Mouse (Mus musculus) forebrain, embryonic 10.5 days (tissue): ENCODE results near the gene Sh3gl2. TPM values are rescaled to one million over a fixed set of nuclear protein-coding genes. Genes with fewer than 3 reads are reported as not detected.
A peak's percentile ranks its signal among the peaks of the same experiment; 100 is the strongest.

ENCODE experiments used
- DNase-seq: peaks from one replicate; pipeline ENCODE4 v3.0.0-alpha.2; 2017; ENCODE audit warnings: low spot score; ENCODE audit errors: extremely low spot score
- H3K27ac ChIP-seq: fragments of 300-500 bp; sonication (generic); 2 replicates; pipeline ENCODE4 v1.5.1; 2016; ENCODE audit warnings: mild to moderate bottlenecking
- H3K27me3 ChIP-seq: fragments of 300-500 bp; sonication (generic); 2 replicates; pipeline ENCODE4 v1.6.1; 2016; ENCODE audit warnings: mild to moderate bottlenecking; ENCODE audit not compliant: poor library complexity, severe bottlenecking
- H3K36me3 ChIP-seq: fragments of 300-500 bp; sonication (generic); replicated peaks from 2 replicates; pipeline ENCODE4 v1.6.1; 2016; ENCODE audit warnings: mild to moderate bottlenecking, moderate library complexity
- H3K4me1 ChIP-seq: fragments of 300-500 bp; sonication (generic); 2 replicates; pipeline ENCODE4 v1.6.1; 2016
- H3K4me3 ChIP-seq: fragments of 300-500 bp; sonication (generic); 2 replicates; pipeline ENCODE4 v1.5.1; 2016; ENCODE audit warnings: mild to moderate bottlenecking, moderate library complexity
- H3K9me3 ChIP-seq: fragments of 300-500 bp; sonication (generic); 2 replicates; pipeline ENCODE4 v1.6.1; 2016; ENCODE audit warnings: mild to moderate bottlenecking, moderate library complexity
- WGBS: fragments of 180-500 bp; shearing (Covaris S2); methylation state at CpG from one replicate; pipeline ENCODE4 v1.1.7; 2016; 5-methylcytosine and 5-hydroxymethylcytosine counted together
- polyA plus RNA-seq: library from polyadenylated mRNA; unstranded; fragments of >200 nt; fragmentation: Nextera tagmentation; extraction: Ambion mirVana; gene quantifications from 2 replicates; pipeline ENCODE4 v1.2.1, GENCODE M21; 2016

The Sh3gl2 gene
- 2.0 and 2.6 TPM in 2 replicates for polyA plus RNA-seq

DNA sequence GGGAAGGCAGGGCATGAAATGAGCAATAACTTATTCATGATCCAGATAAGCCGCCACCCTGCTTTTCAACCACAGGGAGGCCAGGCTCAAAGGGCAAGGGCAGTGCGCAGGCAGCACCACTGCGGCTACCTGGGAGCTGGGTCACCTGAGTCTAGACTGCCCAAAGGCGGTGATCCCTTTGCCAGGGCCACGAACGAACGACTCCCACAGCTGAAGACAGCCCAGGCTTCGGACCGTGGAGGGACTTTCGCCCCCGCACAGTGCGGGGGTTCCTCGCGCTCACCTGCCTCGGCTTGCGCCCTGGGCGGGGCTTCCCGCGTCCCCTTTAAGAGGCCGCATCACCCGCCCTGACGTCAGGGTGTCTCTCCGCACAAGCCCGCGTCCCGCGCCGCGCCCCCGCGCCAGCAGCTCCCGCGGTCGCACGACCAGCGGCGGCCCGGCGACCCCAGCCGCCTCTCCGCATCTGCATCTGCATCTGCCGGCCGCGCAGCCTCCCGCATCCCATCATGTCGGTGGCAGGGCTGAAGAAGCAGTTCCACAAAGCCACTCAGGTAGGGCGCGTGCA, at the start of gene Sh3gl2:
Sh3gl2 (plus strand) TSS at position 56 of the 565 bp plus-strand sequence.
- Histone ChIP-seq H3K4me1 (peaks cover 14% of the 10 kb centered on the region), H3K9me3 (no peaks in the 10 kb centered on the region), H3K4me3 (peak within 1 kb of the TSS; percentile 82), H3K36me3 (no peaks in the 10 kb centered on the region), H3K27ac (peak within 1 kb of the TSS; percentile 79), H3K27me3 (peaks cover 73% of the 10 kb centered on the region)
- DNase-seq, result peak; percentile 17
- WGBS, result under 1% methylated on average over 48 of the region's 48 CpGs

DNA sequence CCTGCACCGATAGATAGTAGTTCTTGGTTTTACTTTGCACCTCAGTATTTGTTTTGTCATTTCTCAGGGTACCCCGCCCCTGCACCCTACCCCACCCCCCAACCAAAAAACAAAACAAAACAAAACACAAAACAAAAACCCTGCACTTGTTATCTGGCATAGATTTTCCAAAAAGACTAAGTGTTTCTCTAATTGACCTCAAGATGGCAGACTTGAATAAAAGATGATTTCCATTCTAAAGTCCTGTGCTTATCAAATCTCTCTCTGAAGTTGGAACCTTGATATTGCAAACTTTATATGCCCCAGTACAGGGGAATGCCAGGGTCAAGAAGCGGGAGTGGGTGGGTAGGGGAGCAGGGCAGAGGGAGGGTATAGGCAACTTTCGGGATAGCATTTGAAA, 43.8 kb upstream of the Sh3gl2 start:
- no peak for DNase-seq
- Histone ChIP-seq H3K9me3 (no peaks in the 10 kb centered on the region), H3K36me3 (no peaks in the 10 kb centered on the region), H3K27ac (no peak overlapping the region), H3K4me1 (no peaks in the 10 kb centered on the region), H3K4me3 (no peak overlapping the region), H3K27me3 (no peaks in the 10 kb centered on the region; the same call in 1 of the 2 replicates)
- WGBS, result 67% methylated on average over 4 of the region's 4 CpGs

DNA sequence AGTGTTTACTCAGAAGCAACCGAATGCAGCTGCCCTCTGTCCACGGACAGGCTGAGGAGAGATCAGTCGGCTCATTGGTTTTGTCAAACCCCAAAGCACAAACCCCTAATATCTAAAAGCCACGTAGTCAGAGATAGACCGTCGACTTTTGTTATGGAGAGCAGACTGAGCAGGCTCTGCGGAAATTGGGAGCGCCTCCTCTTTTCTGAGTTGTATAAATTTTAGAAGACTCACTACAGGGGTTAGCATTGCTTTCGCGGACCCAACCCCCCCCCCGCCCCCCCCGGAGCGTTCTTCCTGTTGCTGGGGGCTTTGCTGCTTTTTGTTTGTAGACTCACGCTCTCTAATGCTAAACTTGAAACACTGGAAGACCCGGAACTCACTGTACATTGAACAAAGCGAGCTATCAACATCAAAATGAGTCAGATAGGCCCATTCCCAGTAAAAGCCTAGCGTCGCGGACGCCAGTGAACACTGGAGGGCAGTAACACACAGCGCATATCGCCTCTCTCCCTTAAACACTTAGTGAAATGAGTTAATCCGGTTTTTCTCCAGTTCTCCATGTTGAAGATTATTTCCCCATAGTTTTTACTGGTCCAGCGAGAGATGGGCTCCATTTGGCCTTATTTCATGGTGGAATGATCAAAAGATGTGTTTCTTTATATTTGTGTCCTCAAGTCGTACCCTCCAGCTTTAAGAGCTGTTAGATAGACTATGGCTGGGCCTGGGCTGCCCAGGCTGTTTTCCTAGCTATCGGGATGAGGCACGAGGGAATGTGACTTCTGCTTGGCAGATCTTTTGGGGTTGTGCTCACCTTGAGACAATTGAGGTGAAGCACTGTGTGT, 42.2 kb upstream of the Sh3gl2 start:
- H3K27ac ChIP-seq, result peak overlapping the region; percentile 51; the same call in 1 of the 2 replicates
- WGBS, result 32% methylated on average over 27 of the region's 27 CpGs
- H3K4me1 ChIP-seq, result no peaks in the 10 kb centered on the region
- peak; percentile 56 for DNase-seq
- H3K4me3 ChIP-seq, result peak overlapping the region; percentile 20; the same call in 1 of the 2 replicates
- H3K27me3 ChIP-seq, result no peaks in the 10 kb centered on the region; the same call in 1 of the 2 replicates
- no peaks in the 10 kb centered on the region for H3K36me3 ChIP-seq
- no peaks in the 10 kb centered on the region for H3K9me3 ChIP-seq

DNA sequence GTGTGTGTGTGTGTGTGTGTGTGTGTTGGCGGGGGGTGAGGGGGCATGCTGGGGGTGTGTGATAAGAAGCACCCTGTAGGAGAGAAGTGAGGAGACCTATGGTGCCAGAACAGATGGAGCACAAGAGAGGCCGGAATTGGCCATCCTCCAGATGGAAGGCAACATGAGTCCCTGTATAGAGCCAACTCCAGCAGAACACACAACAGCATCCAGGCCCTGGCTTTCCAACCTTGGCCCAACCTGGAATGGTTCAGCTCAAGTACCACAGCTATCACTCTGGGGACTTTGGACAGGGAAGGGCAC, 41.7 kb upstream of the Sh3gl2 start:
- Histone ChIP-seq H3K36me3 (no peaks in the 10 kb centered on the region), H3K9me3 (no peaks in the 10 kb centered on the region), H3K27ac (no peak overlapping the region; the same call in 1 of the 2 replicates), H3K27me3 (no peaks in the 10 kb centered on the region; the same call in 1 of the 2 replicates), H3K4me3 (no peak overlapping the region), H3K4me1 (no peaks in the 10 kb centered on the region)
- WGBS, result 80% methylated on average over 2 of the region's 2 CpGs
- DNase-seq, result no peak

DNA sequence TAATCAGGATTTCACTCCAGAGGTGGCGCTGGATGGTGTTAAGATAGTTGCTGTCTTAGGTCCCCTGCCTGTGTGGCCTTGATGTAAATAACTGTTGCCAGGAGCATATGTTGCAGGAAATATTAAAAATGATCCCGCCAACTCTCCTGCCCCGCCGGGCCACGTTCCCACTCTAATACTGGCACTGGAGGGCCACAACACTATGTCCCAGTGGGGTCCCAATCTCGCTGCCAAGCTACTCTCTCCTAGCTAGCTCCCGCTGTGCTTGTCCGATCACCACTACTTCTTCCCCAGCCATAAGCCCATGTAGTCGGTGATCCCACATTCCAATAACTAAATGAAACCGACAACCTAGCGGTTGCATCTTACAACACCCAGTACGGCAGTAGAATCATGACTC, 36.9 kb upstream of the Sh3gl2 start:
- WGBS, result 95% methylated on average over 12 of the region's 12 CpGs
- H3K9me3 ChIP-seq, result no peaks in the 10 kb centered on the region
- H3K27me3 ChIP-seq, result no peaks in the 10 kb centered on the region
- no peak overlapping the region for H3K4me3 ChIP-seq
- no peak overlapping the region for H3K27ac ChIP-seq
- no peak for DNase-seq
- H3K36me3 ChIP-seq, result no peaks in the 10 kb centered on the region
- H3K4me1 ChIP-seq, result no peaks in the 10 kb centered on the region

DNA sequence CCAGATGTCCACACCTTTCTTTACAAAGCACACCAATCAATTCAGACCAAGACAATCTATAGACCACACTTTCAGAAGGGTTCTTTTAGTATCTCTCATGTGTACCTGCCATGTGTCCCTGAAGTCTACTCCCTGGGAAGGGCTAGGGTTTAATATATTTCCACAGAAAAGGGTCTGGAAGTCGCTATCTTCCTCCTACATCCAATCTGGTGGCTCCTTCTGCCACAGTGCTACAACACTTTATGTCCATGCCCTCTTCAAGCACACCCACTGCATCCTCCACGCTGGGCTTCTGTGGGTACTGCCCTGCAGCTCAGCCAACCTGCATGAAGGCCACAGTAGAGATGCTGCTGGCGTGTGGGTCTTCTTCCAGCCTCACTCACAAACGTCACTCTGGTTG, 29.5 kb upstream of the Sh3gl2 start:
- Histone ChIP-seq H3K27me3 (no peaks in the 10 kb centered on the region), H3K27ac (no peak overlapping the region), H3K9me3 (no peaks in the 10 kb centered on the region), H3K4me3 (no peak overlapping the region), H3K4me1 (no peaks in the 10 kb centered on the region), H3K36me3 (no peaks in the 10 kb centered on the region)
- DNase-seq, result no peak
- WGBS, result 89% methylated on average over 4 of the region's 4 CpGs

DNA sequence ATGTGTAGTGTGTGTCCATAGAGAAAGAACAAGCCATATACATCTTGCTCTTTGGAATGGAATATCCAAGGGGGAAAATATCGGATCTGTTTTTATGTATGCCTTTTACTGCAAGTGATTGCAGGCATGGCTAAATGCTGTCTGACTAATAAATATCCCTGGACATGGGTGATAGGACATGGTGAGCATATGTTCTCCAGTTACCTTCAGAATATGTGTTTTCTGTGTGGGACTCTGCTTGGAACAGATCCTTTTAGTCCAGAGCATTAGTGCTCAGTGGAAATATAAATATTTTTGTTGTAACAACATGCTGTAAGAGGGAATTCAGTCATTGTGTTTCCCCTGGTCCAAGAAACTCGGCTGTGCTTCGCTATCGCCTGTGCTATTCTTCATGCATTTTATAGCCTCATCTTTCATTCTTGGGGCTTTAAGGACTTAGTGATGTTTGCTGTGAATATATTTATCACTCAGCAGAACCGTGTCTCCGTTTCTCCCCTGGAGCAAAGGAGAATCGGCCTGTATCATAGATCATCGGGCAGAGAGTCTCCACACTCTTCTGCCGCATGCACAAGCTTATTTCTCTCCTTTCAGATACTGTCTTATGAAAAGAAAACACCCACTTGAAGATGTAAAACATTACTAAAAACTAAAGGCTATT, 26.4 kb upstream of the Sh3gl2 start:
- Histone ChIP-seq H3K9me3 (no peaks in the 10 kb centered on the region), H3K27ac (no peak overlapping the region), H3K4me1 (no peaks in the 10 kb centered on the region), H3K4me3 (no peak overlapping the region), H3K36me3 (no peaks in the 10 kb centered on the region), H3K27me3 (no peaks in the 10 kb centered on the region)
- DNase-seq, result no peak
- 93% methylated on average over 9 of the region's 9 CpGs for WGBS

DNA sequence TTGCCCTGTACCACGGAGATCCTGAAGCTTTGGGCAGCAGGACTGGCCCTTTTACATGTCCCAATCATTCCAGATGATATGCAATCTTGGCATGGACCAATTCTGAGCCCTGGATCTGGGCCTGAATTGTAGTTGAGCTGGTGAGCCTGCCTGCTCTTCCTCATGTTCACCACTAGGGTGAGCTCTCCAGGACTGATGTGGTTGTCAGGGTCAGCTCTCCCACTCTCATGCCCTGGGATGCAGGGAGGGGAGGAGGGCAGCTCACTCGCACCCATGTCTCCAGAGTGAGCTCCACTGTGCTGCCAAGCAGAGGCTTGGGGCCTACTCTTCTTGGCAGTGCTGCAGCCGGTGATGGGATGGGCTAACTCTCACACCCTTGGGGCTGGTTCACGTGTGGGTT, 18.9 kb upstream of the Sh3gl2 start:
- Histone ChIP-seq H3K27me3 (no peaks in the 10 kb centered on the region), H3K36me3 (no peaks in the 10 kb centered on the region), H3K4me3 (no peak overlapping the region), H3K4me1 (no peaks in the 10 kb centered on the region), H3K27ac (no peak overlapping the region), H3K9me3 (no peaks in the 10 kb centered on the region)
- DNase-seq, result no peak
- 50% methylated on average over 4 of the region's 4 CpGs for WGBS

DNA sequence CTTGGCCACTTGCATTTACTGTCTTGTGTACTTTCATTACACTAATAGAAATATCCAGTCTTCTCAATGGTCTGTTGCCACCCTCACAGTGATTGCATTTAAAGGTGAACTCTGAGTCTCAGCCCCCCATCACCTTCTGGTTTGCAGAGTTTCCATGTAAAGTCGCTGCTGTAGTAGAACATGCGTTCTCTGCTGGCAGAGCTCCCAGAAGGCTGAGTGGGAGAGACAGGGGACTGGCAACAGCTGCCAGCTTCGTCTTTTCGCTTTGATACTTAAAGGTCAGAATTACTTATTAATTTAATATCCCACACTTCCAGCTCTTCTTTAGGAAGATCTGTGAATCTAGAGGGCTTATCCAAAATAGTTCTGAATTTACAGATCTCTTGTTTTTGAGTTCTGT, 8.7 kb upstream of the Sh3gl2 start:
- 84% methylated on average over 4 of the region's 4 CpGs for WGBS
- DNase-seq, result no peak
- Histone ChIP-seq H3K36me3 (no peaks in the 10 kb centered on the region), H3K4me3 (no peak overlapping the region), H3K27ac (no peak overlapping the region), H3K4me1 (no peaks in the 10 kb centered on the region), H3K27me3 (no peaks in the 10 kb centered on the region), H3K9me3 (no peaks in the 10 kb centered on the region)

DNA sequence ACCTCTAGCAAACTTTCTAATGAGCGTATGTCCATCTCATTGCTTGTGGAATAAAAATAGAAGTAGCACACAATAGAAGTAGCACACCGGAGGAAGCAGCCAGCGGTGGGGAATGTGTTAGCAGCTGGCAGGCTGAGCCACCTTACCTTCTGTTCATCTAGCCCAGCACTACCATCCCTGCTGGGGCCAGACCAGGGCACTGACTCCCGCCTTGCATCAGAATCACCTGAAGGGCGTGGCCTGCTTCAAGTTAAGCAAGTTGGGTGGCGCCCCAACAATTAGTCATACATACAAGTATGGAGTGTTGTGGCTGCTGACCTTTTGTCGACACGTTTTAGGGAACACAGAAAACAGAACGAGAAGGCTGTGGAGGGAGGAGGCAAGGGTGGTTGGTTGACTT, 6.5 kb upstream of the Sh3gl2 start:
- no peak for DNase-seq
- Histone ChIP-seq H3K9me3 (no peaks in the 10 kb centered on the region), H3K27ac (no peak overlapping the region), H3K4me1 (no peaks in the 10 kb centered on the region), H3K4me3 (no peak overlapping the region), H3K27me3 (peaks cover 20% of the 10 kb centered on the region), H3K36me3 (no peaks in the 10 kb centered on the region)
- 87% methylated on average over 9 of the region's 9 CpGs for WGBS

DNA sequence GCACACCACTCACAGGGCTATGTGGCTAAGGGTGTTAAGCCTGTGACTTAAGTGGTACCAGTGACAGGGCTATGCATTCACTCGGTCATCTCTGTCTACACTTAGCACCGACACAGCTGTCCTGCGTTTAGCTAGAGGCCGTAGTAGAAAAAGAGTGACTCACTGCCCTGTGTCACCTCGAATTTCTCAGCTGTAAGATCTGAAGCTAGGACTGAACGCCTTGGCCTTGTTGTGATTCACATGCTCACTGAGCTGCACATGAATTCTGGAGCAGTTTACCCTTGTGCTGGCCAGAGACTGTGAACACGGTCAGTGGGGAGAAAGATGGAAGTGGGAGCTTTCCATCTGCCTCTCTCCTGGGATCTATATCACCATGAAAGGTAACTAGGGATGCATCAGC, 2.3 kb upstream of the Sh3gl2 start:
- H3K4me1 ChIP-seq, result peaks cover 14% of the 10 kb centered on the region
- no peak overlapping the region for H3K4me3 ChIP-seq
- no peaks in the 10 kb centered on the region for H3K9me3 ChIP-seq
- H3K27ac ChIP-seq, result no peak overlapping the region
- no peak for DNase-seq
- 76% methylated on average over 7 of the region's 7 CpGs for WGBS
- peaks cover 62% of the 10 kb centered on the region for H3K27me3 ChIP-seq
- H3K36me3 ChIP-seq, result no peaks in the 10 kb centered on the region

DNA sequence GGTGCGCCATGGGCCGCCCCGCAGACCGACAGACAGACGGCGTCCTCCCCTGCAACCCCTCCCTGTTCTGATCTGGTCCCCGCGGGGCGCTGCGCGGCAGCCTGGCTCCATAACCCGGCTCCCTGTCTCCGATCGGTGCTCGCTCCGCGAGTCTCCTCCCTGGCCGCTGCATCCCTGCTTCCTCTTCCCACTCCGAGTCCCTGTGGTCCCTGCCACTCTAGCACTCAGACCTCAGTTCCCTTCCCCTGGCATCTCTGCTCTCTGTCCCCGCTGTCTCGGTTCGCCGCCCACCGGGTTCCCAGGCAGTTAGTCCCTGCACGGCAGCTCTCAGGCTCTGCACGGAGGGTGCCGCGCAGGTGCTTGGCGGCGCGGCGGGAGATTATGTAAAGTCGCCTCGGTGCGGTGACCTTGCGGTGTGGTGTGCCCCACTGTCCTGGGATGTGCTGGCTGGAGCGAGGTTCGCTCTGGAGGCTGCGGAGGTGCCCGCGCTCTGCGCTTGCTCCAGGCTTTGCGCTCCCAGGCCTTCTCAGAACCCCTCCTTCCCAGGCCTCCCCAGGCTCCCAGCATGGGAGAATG, 798 bp downstream of the Sh3gl2 start:
- Histone ChIP-seq H3K4me3 (peak overlapping the region; percentile 82), H3K27ac (peak overlapping the region; percentile 79), H3K4me1 (peaks cover 14% of the 10 kb centered on the region), H3K27me3 (peaks cover 73% of the 10 kb centered on the region), H3K9me3 (no peaks in the 10 kb centered on the region), H3K36me3 (no peaks in the 10 kb centered on the region)
- peak; percentile 58 for DNase-seq
- WGBS, result under 1% methylated on average over 43 of the region's 43 CpGs
